Mouse (Mus musculus) embryonic stem cell, embryonic (primary cell): ENCODE results near the gene Fam136a.

Experiments used
- CTCF ChIA-PET, 4 experiments: fragments of 300-600 bp in 2 of 4; fragments of 350-600 bp in 2 of 4; sonication (Branson Sonifier 250); formaldehyde crosslinking; loops; one replicate each; lab custom pipeline; 2022; ENCODE audit warnings: inconsistent platforms in 2 of 4; lab: Charles Lee
- POLR2A ChIA-PET, 4 experiments: fragments of 300-600 bp in 2 of 4; fragments of 350-600 bp in 2 of 4; sonication (Branson Sonifier 250); formaldehyde crosslinking; loops; one replicate each; lab custom pipeline; 2022; ENCODE audit warnings: antibody characterized with exemption in 4 of 4, inconsistent platforms in 1 of 4; lab: Charles Lee

Gene Fam136a

GRCm38 (mm10) chr6:86380112-86380511 is 14.7 kb downstream of the Fam136a start:
- ChIA-PET CTCF (interaction anchor here in 3 of 4 experiments (0.6 to 1.0 kb wide), 4 partner anchors 9 to 847 kb away, joined by 3 to 6 read pairs (median 4); no protein-coding TSS in a partner anchor), POLR2A (interaction anchor here (0.6 to 4.5 kb wide), 11 partner anchors 8 to 107 kb away, joined by 3 to 23 read pairs (median 7); partner anchors contain the start of genes Fam136a (in 2 of the 4), Snrpg (in 2 of the 4) and Pcyox1 (in 1 of the 4))

GRCm38 (mm10) chr6:86382551-86382950 is 17.1 kb downstream of the Fam136a start:
- ChIA-PET CTCF (no interaction called here), POLR2A (interaction anchor here in 3 of 4 experiments (1.0 to 8.7 kb wide), 10 partner anchors 10 to 85 kb away, joined by 3 to 83 read pairs (median 5); partner anchors contain the start of genes Snrpg (in 3 of the 3), Fam136a (in 2 of the 3), C87436 (in 1 of the 3) and Pcyox1 (in 1 of the 3))

DNA sequence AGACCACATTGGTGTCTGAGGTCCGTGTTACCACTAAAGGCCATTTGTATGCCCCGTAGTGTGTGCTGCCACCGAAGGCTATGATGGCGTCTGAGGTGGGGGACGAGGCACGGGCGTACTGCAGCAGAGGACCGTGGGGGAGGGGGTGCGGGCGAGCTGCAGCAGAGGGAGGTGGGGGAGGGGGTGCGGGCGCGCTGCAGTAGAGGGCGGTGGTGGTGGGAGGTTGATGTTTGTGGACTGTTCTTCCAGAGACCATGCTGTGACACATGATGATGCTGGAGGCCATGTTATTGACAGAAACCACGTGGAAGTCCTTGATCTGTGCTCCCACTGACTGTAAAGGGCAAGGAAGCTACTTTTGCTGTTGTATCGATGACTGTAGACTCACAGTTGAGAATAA is 17.9 kb downstream of the Fam136a start:
- CTCF ChIA-PET, result interaction anchor here in 1 of 4 experiments (1.6 kb wide), 1 partner anchor 189 kb away, joined by 3 read pairs; no protein-coding TSS in a partner anchor

GRCm38 (mm10) chr6:86384692-86385091 is 19.2 kb downstream of the Fam136a start:
- ChIA-PET CTCF (interaction anchor here in 1 of 4 experiments (1.6 kb wide), 1 partner anchor 191 kb away, joined by 3 read pairs; no protein-coding TSS in a partner anchor), POLR2A (interaction anchor here in 3 of 4 experiments (1.3 to 8.7 kb wide), 5 partner anchors 11 to 20 kb away, joined by 4 to 83 read pairs (median 11); partner anchors contain the start of genes Snrpg (in 2 of the 3) and Pcyox1 (in 1 of the 3))

More for the DNA sequence above, 17.9 kb downstream of the Fam136a start:
- POLR2A ChIA-PET, result interaction anchor here in 3 of 4 experiments (0.5 to 8.7 kb wide), 9 partner anchors 11 to 445 kb away, joined by 3 to 83 read pairs (median 6); partner anchors contain the start of genes Fam136a (in 2 of the 3), Snrpg (in 2 of the 3), C87436 (in 1 of the 3) and Pcyox1 (in 1 of the 3)

GRCm38 (mm10) chr6:86385362-86386104 is 20.1 kb downstream of the Fam136a start:
- ChIA-PET CTCF (interaction anchor here in 2 of 4 experiments (0.6 to 1.1 kb wide), 5 partner anchors 12 to 1831 kb away, joined by 3 to 7 read pairs (median 3); partner anchors contain the start of gene Fam136a (in 1 of the 2)), POLR2A (interaction anchor here in 3 of 4 experiments (0.6 to 8.7 kb wide), 13 partner anchors 9 to 986 kb away, joined by 3 to 83 read pairs (median 5); partner anchors contain the start of genes Snrpg (in 2 of the 3), Fam136a (in 1 of the 3) and Pcyox1 (in 1 of the 3))

- CTCF ChIA-PET, result interaction anchor here in 1 of 4 experiments (1.0 to 2.0 kb wide), 3 partner anchors 16 to 109 kb away, joined by 3 to 8 read pairs (median 5); partner anchors contain the start of gene Snrpg
- POLR2A ChIA-PET, result interaction anchor here in 3 of 4 experiments (0.9 to 8.7 kb wide), 8 partner anchors 9 to 16 kb away, joined by 3 to 83 read pairs (median 7); partner anchors contain the start of gene Snrpg (in 3 of the 3)
Measured at GRCm38 (mm10) chr6:86387313-86387712, 21.9 kb downstream of the Fam136a start.

DNA sequence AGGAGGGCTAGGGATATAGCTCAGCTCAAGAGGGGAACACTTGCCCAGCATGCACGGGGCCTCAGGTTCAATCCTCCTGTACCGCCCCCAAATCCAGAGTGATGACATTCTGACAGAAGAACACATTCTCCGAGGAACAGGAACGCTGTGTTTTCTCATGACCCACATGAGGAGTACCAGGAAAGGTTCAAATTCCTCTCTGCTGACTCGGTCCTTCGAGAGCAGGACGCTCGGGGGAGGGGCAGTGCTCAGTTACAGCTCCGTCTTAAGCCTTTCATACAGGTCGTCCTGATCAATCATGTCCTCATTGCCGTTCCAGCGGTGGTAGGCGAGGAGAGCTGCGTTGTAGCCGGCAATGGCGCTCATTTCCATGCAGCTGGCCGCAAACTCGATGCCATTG is 23.0 kb downstream of the Fam136a start:
- ChIA-PET CTCF (interaction anchor here in 2 of 4 experiments (1.2 to 2.0 kb wide), 2 partner anchors 12 to 17 kb away, joined by 3 to 8 read pairs; partner anchors contain the start of gene Snrpg (in 1 of the 2)), POLR2A (interaction anchor here in 3 of 4 experiments (0.5 to 8.7 kb wide), 7 partner anchors 12 to 209 kb away, joined by 3 to 83 read pairs (median 4); partner anchors contain the start of genes Snrpg (in 2 of the 3) and C87436 (in 1 of the 3))

- CTCF ChIA-PET, result interaction anchor here (0.5 to 2.0 kb wide), 12 partner anchors 10 to 323 kb away, joined by 3 to 13 read pairs (median 4); partner anchors contain the start of genes Snrpg (in 2 of the 4), Fam136a (in 1 of the 4) and Tia1 (in 1 of the 4)
Measured at GRCm38 (mm10) chr6:86391326-86391725, 25.9 kb downstream of the Fam136a start.

GRCm38 (mm10) chr6:86393187-86393586 is 27.7 kb downstream of the Fam136a start:
- POLR2A ChIA-PET, result interaction anchor here in 2 of 4 experiments (1.2 to 1.5 kb wide), 2 partner anchors 20 to 22 kb away, joined by 4 read pairs; no protein-coding TSS in a partner anchor
- CTCF ChIA-PET, result no interaction called here

More at GRCm38 (mm10) chr6:86391326-86391725, 25.9 kb downstream of the Fam136a start:
- POLR2A ChIA-PET, result interaction anchor here in 3 of 4 experiments (0.7 to 2.1 kb wide), 11 partner anchors 9 to 57 kb away, joined by 3 to 9 read pairs (median 4); partner anchors contain the start of genes Fam136a (in 1 of the 3), Snrpg (in 1 of the 3) and Tia1 (in 1 of the 3)

GRCm38 (mm10) chr6:86394078-86394720 is 28.8 kb downstream of the Fam136a start:
- POLR2A ChIA-PET, result interaction anchor here in 3 of 4 experiments (0.6 to 7.6 kb wide), 5 partner anchors 22 to 806 kb away, joined by 3 to 96 read pairs (median 5); partner anchors contain the start of gene Snrpg (in 1 of the 3)

DNA sequence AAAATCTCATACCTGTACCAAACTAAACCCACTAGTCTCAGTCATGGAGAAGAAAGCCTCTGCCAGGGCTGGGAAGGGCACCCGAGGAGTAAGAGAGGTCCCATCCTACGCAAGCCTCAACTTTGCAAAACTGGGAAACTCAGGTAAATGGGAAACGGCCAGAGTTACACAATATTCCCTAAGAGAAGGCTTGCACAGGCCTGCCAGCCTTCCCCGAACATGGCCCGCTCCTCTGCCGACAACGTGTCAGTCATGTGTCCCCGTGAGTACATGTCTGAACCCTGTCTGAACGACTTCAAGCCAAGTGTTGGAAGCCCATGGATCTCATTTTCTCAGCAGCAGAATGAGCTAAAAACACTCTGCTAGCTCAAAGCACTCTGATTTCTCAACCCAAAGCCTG is 29.6 kb downstream of the Fam136a start:
- POLR2A ChIA-PET, result interaction anchor here in 3 of 4 experiments (0.6 to 7.6 kb wide), 16 partner anchors 10 to 77 kb away, joined by 3 to 96 read pairs (median 6); partner anchors contain the start of genes Fam136a (in 2 of the 3), Snrpg (in 2 of the 3) and Tia1 (in 1 of the 3)
- CTCF ChIA-PET, result interaction anchor here in 2 of 4 experiments (2.0 to 6.8 kb wide), 2 partner anchors 30 kb away, joined by 10 to 37 read pairs; partner anchors contain the start of gene Fam136a (in 2 of the 2)

More at GRCm38 (mm10) chr6:86394078-86394720, 28.8 kb downstream of the Fam136a start:
- CTCF ChIA-PET, result interaction anchor here in 1 of 4 experiments (0.6 kb wide), 1 partner anchor 14 kb away, joined by 4 read pairs; no protein-coding TSS in a partner anchor

DNA sequence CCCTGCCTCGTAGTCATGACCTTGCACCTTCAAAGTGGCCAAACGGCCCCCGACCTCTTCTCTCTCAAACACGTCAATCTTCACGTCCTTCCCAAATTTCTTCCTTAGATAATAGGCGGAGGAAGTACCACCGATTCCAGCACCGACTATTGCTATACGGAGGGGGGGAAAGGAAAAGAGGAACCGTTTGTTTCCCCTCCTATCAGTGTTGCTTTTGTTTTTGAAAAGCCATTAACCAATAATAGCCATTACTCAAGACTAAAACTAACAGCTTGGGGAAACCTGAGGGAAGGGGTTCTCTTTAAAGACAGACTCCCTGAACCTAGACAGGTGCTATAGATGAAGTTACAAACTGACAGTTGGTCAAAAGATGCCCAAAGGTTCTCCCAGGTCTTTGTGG is 30.5 kb downstream of the Fam136a start:
- POLR2A ChIA-PET, result interaction anchor here (1.0 to 7.6 kb wide), 26 partner anchors 8 to 481 kb away, joined by 3 to 96 read pairs (median 6); partner anchors contain the start of genes Fam136a (in 3 of the 4), Snrpg (in 3 of the 4), Tia1 (in 2 of the 4) and C87436 (in 1 of the 4)

DNA sequence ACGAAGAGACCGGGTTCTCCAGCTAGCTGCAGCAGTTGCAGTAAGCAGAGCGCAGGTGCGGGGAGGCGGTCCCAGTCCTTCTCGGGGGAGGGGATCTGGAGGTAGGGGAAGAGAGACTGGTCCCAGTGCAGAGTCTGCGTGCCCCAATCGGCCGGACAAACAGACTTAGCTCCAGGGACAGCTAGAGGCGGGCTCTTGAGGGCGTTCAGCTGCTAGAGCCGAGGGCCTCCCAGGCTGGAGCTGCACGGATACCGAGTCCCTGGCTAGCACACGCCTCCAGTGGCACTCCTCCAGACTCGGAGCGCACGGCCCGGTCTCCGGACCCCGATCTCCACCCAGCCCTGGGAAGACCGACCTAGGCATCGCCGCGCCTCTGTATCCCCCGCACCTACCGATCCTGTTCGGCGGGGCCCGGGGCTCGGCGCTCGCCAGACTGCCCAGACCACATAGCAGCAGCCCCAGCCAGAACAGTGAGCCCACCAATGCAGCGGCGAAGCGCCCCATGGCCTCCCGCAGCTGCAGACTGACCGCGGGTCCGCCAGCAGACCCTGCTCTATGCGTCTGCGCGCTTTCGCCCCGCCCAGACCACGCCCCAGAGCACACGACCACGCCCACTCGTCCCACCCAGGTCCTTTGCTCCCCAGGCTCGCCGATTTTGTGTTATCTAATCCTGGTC is 31.3 kb downstream of the Fam136a start, which contains the start of gene Pcyox1:
TSS of gene Pcyox1 (minus strand) at position 574 of the 676 bp plus-strand sequence.
- CTCF ChIA-PET, result interaction anchor here (0.5 to 6.8 kb wide), 10 partner anchors 12 to 467 kb away, joined by 3 to 37 read pairs (median 3); partner anchors contain the start of gene Fam136a (in 2 of the 4)
- POLR2A ChIA-PET, result interaction anchor here (0.6 to 7.6 kb wide), 41 partner anchors 8 to 673 kb away, joined by 3 to 96 read pairs (median 4); partner anchors contain the start of genes Fam136a (in 3 of the 4), Snrpg (in 3 of the 4), Tia1 (in 2 of the 4) and C87436 (in 1 of the 4)

More for the DNA sequence above, 30.5 kb downstream of the Fam136a start:
- CTCF ChIA-PET, result interaction anchor here in 3 of 4 experiments (0.6 to 6.8 kb wide), 5 partner anchors 26 to 530 kb away, joined by 3 to 37 read pairs (median 3); partner anchors contain the start of gene Fam136a (in 2 of the 3)

GRCm38 (mm10) chr6:86397257-86397980 is 32.0 kb downstream of the Fam136a start:
- ChIA-PET POLR2A (interaction anchor here (0.5 to 7.6 kb wide), 35 partner anchors 10 to 151 kb away, joined by 3 to 96 read pairs (median 4); partner anchors contain the start of genes Fam136a (in 3 of the 4), Snrpg (in 3 of the 4) and C87436 (in 1 of the 4)), CTCF (interaction anchor here (0.5 to 6.8 kb wide), 7 partner anchors 11 to 466 kb away, joined by 3 to 37 read pairs (median 3); partner anchors contain the start of gene Fam136a (in 1 of the 4))
